Mouse (Mus musculus): ENCODE data around the gene Cdon. TPM values are rescaled to one million over a fixed set of nuclear protein-coding genes. Genes with fewer than 3 reads are reported as not detected.

Gene Cdon
- total RNA-seq, 4 experiments from 2014 or later, result 12.6 to 13.9 (median 13.9) TPM

DNA sequence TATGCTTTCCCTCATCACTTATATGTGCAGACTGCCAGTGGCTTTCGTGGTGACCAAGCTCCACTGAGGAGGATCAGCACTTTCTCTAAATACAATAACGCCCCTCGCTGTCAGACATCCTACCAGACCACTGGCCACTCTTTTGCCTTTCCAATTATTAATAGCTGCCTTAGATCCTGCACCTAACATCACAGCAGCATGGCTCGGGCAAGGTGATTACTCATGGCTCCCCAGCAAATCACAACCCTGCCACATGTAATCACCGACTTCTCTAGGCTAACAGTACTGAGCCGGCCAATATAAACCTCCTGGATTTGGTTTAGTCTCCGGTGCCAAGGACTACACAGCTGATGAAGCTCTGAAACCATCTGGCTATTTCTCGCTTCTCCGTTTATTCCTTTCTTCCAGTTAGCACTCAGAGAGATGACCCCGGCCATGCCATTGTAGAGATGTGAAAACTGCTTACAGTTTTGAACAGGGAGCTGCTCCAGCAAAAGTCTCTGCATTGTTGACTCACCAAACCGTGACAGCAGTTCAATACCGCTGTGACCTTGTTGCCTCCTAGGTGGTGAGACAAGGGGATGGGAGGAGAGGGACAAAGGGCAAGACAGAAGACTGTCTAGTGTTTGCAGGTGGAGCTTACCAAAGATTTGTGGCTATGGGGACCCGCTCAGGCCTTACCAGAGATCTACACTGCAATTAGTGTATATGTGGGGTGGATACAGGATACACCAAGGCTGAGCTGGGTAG is 118.2 kb downstream of the Cdon start:
- DNase-seq (ENCODE audit: low spot score in 2 of 2), result no peak

DNA sequence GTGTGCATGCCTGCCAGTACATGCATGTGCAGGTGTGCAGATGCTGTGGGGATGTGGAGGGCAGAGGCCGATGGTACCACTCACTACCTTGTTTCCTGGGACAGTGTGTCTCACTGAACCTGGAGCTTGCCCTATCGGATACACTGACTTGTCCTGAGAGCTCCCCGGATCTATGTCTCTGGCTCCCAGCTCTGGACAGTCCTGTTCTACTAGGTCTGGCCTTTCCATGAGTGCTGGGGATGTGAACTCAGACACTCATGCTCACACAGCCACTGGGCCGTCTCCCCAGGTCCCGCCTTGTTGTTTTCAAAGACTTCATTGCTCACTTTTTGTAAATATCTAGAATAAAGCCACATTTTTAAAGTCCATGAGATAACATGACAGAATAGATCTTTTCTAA is 120.1 kb downstream of the Cdon start:
- no peak for DNase-seq (ENCODE audit: low spot score in 2 of 2)

DNA sequence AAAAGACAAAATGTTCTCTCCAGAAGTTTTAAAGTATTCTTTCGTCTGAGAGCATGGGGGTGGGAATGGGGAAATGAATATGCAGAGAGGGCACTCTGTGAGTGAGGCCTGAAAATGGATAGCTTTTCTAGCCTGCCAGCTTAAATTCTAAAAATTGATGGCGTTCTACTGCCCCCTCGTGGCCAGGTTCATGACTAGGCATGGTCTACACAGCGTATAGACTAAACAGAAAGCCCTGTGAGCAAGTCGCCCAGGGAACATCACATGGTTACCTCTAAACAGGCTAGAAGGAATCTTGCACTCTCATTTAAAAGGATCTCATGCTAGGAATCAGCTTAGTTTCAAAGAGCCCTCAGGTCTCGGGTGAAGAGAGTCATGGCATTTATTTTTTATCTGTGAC is 120.6 kb downstream of the Cdon start:
- DNase-seq (ENCODE audit: low spot score in 2 of 2), result peak; percentile 49 to 82

DNA sequence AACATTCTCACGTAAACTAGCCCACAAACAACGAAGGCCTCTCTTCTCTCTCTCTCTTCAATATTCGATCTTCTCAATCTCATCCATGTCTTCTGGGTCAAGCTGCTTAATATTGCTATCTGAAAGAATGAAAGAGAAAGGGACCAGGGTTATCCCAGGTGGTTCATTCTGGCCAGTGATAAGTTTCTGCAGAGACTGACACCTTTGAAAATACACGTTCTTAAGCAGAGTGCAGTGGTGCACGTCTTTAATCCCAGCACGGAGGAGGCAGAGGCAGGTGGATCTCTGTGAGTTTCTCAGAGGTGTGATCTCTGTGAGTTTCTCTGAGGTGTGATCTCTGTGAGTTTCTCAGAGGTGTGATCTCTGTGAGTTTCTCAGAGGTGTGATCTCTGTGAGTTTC is 121.0 kb downstream of the Cdon start:
- no peak for DNase-seq (ENCODE audit: low spot score in 2 of 2)

DNA sequence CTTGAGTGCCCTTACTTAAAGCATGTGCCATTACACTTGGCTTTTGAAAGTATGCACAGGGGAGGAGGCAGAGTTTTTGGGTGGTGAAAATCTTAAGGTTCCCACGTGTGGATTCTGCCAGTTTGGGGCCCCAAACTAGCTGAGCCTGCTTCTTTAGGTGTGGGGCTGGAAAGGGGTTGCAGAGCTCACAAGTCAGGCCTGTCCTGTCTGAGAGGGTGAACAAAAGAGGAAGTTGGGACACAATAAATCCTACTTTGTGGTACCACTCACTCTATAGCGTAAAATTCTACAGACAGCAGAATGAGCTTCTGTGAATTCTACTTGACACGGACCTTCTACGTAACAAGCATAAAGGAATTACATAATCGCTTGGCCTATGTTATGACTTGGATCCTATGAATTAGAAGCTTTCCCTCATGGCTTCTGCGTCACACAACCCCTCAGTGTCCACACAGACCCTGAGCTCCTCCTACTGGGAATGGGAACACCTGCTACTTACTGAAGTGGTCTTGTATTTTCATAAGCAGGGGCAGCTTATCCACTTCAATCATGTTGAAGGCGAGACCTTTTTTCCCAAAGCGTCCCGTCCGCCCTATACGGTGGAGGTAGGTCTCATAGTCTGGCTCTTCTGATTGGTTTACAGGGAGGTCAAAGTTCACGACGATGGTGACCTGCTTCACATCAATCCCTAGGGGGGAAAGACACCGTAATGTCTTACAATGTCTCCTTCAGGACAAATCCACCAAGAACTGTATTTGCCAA is 122.4 kb downstream of the Cdon start:
- DNase-seq (ENCODE audit: low spot score in 2 of 2), result no peak

DNA sequence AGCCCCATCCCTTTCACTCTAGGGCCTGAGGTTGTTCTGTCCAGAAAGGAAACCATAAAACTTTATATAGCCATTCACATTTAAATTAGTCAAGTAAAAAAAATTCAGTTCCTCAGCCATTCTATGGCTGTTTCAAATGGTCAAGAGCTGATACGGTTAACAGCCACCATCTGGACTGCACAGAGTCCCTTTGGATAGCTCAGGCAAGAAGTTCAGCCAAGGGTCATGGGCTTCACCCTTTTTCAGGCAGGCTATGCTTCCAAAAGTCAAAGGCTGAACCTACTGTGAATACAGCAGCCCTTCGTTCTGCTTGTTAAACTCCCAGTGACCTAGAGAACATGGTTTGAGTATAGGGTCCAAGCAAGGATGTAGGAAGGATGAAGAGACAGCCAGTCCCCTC is 123.7 kb downstream of the Cdon start:
- no peak for DNase-seq (ENCODE audit: low spot score in 2 of 2)

DNA sequence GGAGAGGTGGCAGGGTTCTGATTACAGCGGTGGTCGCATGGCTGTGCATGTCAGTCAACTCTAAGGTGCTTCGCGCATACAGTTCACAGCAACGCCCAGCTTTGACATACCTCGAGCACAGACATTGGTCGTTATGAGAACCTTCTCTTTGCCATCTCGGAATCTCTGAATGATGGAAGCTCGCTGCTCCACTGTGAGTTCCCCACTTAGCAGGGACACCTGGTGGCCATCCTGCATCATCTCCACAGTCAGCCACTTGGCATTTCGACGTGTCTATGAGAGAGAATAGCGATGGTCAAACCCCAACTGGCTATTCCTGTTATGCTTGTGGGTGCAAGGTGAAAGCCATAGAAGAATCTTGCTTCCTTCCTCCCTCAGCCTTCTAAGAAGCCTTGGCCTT is 124.8 kb downstream of the Cdon start:
- DNase-seq (ENCODE audit: low spot score in 2 of 2), result no peak

DNA sequence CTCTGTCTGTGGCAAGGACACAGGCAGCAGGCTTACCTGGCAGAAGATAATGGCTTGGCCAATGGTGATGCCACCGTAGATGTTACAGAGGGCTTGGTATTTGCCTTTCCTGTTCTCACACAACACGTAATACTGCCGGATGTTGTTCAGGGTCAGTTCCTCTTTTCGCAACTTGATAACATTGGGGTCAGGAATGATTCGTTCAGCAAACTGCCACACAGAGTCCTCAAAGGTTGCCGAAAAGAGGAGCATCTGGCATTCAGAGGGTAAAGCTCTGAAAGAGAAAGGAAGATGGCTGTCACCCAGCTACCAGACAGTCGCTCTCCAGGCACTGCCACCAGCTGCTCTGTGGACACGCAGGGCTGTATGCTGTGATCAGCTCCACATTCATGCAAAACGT is 125.8 kb downstream of the Cdon start:
- no peak for DNase-seq (ENCODE audit: low spot score in 2 of 2)

DNA sequence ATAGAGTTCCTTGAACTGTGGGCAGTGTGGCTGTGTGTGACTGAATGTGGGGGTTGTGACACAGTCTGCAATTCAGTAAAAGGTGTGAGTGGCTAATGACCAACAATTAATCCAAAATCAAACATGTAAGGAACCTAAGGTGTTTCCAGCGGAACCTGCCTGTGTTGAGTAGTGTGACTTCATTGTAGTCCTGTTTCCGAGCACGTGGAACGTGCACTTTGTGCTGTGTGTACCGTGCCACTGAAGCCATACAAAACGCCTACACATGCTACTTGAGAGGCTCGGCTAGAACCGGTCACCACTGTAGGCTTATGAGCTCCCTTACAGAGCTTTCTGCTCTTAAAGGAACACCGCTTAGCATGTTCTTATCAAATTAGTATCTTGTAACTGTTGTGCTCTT is 127.5 kb downstream of the Cdon start:
- no peak for DNase-seq (ENCODE audit: low spot score in 2 of 2)

DNA sequence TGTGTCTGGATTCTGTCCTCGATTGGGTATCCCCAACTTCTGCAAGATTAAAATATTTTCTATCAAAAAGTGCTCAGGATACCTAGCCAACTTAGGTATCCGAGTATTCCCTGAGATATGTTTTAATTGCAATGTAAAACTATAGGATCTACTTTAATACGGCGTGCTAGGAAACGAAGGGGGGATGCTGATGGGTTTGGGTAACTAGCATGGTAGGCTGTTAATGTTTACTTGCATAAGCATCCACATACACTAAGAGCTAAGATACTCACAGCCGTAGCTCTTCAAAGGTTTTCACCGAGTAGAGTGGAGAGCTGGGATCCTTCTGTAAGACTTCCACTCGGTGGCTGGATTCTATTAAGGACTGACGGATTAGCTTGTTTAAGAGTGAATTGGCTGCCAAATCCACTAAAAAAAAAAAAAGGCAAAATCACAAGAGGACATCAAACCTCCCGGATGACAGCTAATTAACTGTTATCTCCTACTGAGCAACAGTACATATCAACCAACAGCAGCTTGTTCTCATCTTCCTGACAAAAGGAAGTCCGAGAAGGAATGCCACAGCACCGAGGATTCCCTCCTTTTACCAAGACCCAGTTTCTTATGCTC is 135.7 kb downstream of the Cdon start:
- no peak for DNase-seq (ENCODE audit: low spot score in 2 of 2)

Other genes starting within 250 kb of the Cdon start
- 10 to 100 TPM; 17.7 to 20.0 (median 18.2) TPM for gene Dcps, start 245.1 kb upstream of the Cdon start, total RNA-seq (2022)
- 10 to 100 TPM; 62.5 to 86.8 (median 73.2) TPM for gene Srpr, start 221.0 kb upstream of the Cdon start, total RNA-seq (2022)
- gene Tirap, start 220.8 kb upstream of the Cdon start, total RNA-seq (2022), result 1 to 10 TPM; 2.6 to 6.6 (median 3.2) TPM
- 10 to 100 TPM; 33.3 to 46.1 (median 38.3) TPM for gene Foxred1, start 210.1 kb upstream of the Cdon start, total RNA-seq (2022)
- 10 to 100 TPM; 23.9 to 32.9 (median 27.7) TPM for gene Fam118b, start 153.3 kb upstream of the Cdon start, total RNA-seq (2022)
- gene Rpusd4, start 153.3 kb upstream of the Cdon start, total RNA-seq (2022), result 10 to 100 TPM; 11.8 to 12.9 (median 12.1) TPM
- gene Gm1113, start 97.1 kb downstream of the Cdon start, total RNA-seq (2022), result not detected
- gene Ddx25, start 137.4 kb downstream of the Cdon start, total RNA-seq (2022), result 10 to 100 TPM; 14.2 to 17.9 (median 16.1) TPM
- gene Pus3, start 137.5 kb downstream of the Cdon start, total RNA-seq (2022), result 10 to 100 TPM; 10.7 to 12.8 (median 12.2) TPM
- gene Pate2, start 149.2 kb downstream of the Cdon start, total RNA-seq (2022), result 1 to 10 TPM in 3 of 4 experiments, under 1 TPM in 1; 0.76 to 2.1 (median 1.4) TPM
- 10 to 100 TPM; 14.8 to 16.2 (median 15.3) TPM for gene Hyls1, start 149.3 kb downstream of the Cdon start, total RNA-seq (2022)
- not detected for gene Pate4, start 190.8 kb downstream of the Cdon start, total RNA-seq (2022)
- gene Pate3, start 227.1 kb downstream of the Cdon start, total RNA-seq (2022), result not detected

Data from layer of hippocampus, adult 8-10 months (tissue).